Mouse (Mus musculus) cortical plate, adult 2 months (tissue): ENCODE measurements around the gene Tcf7l2. TPM values are rescaled to one million over a fixed set of nuclear protein-coding genes. Genes with fewer than 3 reads are reported as not detected.

ENCODE experiments used
- H3K27ac ChIP-seq: fragments of 200-500 bp; 2 replicates; pipeline ENCODE4 v1.5.1; 2012; ENCODE audit warnings: low read length, control low read depth, inconsistent platforms; ENCODE audit not compliant: insufficient read depth
- H3K4me1 ChIP-seq: fragments of 200-500 bp; 2 replicates; pipeline ENCODE4 v1.6.1; 2011; ENCODE audit warnings: low read length; ENCODE audit not compliant: control insufficient read depth, insufficient read depth
- H3K4me3 ChIP-seq: fragments of 200-500 bp; 2 replicates; pipeline ENCODE4 v1.5.1; 2011; ENCODE audit warnings: mild to moderate bottlenecking, low read length, control low read depth; ENCODE audit not compliant: insufficient read depth
- CTCF ChIP-seq: fragments of 200-500 bp; IDR thresholded peaks from 2 replicates; pipeline ENCODE4 v1.5.1; 2011; ENCODE audit warnings: mild to moderate bottlenecking, control low read depth, low read length; ENCODE audit not compliant: insufficient read depth; ENCODE audit errors: extremely low read depth
- POLR2A ChIP-seq: fragments of 200-500 bp; IDR thresholded peaks from 2 replicates; pipeline ENCODE4 v1.6.1; 2011; ENCODE audit warnings: mild to moderate bottlenecking, low read length, control low read depth; ENCODE audit not compliant: insufficient read depth; ENCODE audit errors: extremely low read depth
- polyA plus RNA-seq: library from polyadenylated mRNA; depleted of rRNA; stranded (reverse); fragments of >200 nt; gene quantifications from 2 replicates; pipeline ENCODE4 v1.2.3, GENCODE M21; 2012

Gene Tcf7l2
- polyA plus RNA-seq, 1 experiment: 6.0 TPM

- Histone ChIP-seq H3K4me1 (no peaks in the 10 kb centered on the region), H3K4me3 (no peak overlapping the region), H3K27ac (no peak overlapping the region)
- TF ChIP-seq POLR2A: no peak
- TF ChIP-seq CTCF: no peak
Observed at GRCm38 (mm10) chr19:55789838-55790237, 48.2 kb downstream of the Tcf7l2 start.

GRCm38 (mm10) chr19:55791293-55791692 is 49.7 kb downstream of the Tcf7l2 start:
- TF ChIP-seq CTCF: no peak
- TF ChIP-seq POLR2A: no peak
- no peak overlapping the region for H3K4me3 ChIP-seq
- no peaks in the 10 kb centered on the region for H3K4me1 ChIP-seq
- H3K27ac ChIP-seq: no peak overlapping the region

- no peaks in the 10 kb centered on the region for H3K4me1 ChIP-seq
- no peak for TF ChIP-seq POLR2A
- no peak for TF ChIP-seq CTCF
- H3K27ac ChIP-seq: no peak overlapping the region
- H3K4me3 ChIP-seq: no peak overlapping the region
Observed at GRCm38 (mm10) chr19:55791886-55792285, 50.3 kb downstream of the Tcf7l2 start.

DNA sequence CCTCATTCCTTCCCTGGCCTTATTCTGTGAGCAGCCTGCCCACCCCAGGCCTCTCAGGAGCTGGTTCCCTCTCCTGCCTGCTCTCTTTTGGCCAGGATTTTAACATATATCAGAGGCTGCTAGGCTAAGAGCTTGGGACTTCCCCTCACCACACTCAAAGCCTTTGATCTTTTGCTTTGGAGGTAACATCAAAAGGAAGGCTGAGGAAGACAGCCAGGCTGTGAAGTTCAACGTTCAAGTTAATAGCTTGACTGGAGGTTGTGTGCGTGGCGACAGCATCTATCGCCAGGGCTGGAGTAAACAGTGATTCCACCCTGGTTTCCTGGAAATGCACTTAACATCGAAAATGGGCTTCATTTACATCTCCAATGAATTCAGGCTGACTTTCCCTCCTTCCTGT is 51.0 kb downstream of the Tcf7l2 start:
- no peak overlapping the region for H3K27ac ChIP-seq
- no peak for TF ChIP-seq CTCF
- no peak for TF ChIP-seq POLR2A
- no peaks in the 10 kb centered on the region for H3K4me1 ChIP-seq
- no peak overlapping the region for H3K4me3 ChIP-seq

DNA sequence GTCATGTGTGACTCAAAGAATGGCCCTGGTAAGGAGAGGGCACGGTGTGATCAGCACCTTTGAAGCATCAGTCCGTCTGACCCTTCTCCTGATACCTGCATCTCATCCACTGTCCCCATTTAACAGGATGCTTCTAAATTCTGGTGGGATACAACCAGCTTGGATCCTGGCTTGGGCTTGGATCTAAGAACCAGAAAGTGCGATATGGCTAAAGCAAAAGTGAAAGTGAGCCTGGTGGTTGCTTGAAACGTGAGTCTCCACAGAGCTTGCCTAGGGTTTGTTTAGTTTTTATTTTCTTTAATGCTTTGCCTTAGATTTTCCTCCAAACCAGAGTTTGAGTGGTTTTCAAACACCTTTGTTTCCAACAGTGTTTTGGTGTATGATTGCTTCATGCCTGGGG is 51.4 kb downstream of the Tcf7l2 start:
- no peak overlapping the region for H3K27ac ChIP-seq
- H3K4me1 ChIP-seq: 0 out of 2 replicates have a peak, but pooled peaks cover 1% of the 10 kb centered on the region
- no peak overlapping the region for H3K4me3 ChIP-seq
- TF ChIP-seq CTCF (no peak), POLR2A (no peak)

- H3K27ac ChIP-seq: no peak overlapping the region
- TF ChIP-seq POLR2A (no peak), CTCF (no peak)
- H3K4me3 ChIP-seq: no peak overlapping the region
- H3K4me1 ChIP-seq: 0 out of 2 replicates have a peak, but pooled peaks cover 1% of the 10 kb centered on the region
Observed at GRCm38 (mm10) chr19:55794194-55794945, 52.8 kb downstream of the Tcf7l2 start.

- 0 out of 2 replicates have a peak, but pooled peaks cover 1% of the 10 kb centered on the region for H3K4me1 ChIP-seq
- no peak for TF ChIP-seq POLR2A
- H3K4me3 ChIP-seq: no peak overlapping the region
- H3K27ac ChIP-seq: no peak overlapping the region
Observed at GRCm38 (mm10) chr19:55794946-55795340, 53.3 kb downstream of the Tcf7l2 start.

GRCm38 (mm10) chr19:55795349-55795748 is 53.7 kb downstream of the Tcf7l2 start:
- Histone ChIP-seq H3K4me3 (no peak overlapping the region), H3K4me1 (0 out of 2 replicates have a peak, but pooled peaks cover 1% of the 10 kb centered on the region), H3K27ac (no peak overlapping the region)
- TF ChIP-seq CTCF (no peak), POLR2A (no peak)

- Histone ChIP-seq H3K4me1 (0 out of 2 replicates have a peak, but pooled peaks cover 1% of the 10 kb centered on the region), H3K4me3 (no peak overlapping the region), H3K27ac (no peak overlapping the region)
- TF ChIP-seq CTCF (no peak), POLR2A (no peak)
Observed at GRCm38 (mm10) chr19:55797834-55798233, 56.2 kb downstream of the Tcf7l2 start.

DNA sequence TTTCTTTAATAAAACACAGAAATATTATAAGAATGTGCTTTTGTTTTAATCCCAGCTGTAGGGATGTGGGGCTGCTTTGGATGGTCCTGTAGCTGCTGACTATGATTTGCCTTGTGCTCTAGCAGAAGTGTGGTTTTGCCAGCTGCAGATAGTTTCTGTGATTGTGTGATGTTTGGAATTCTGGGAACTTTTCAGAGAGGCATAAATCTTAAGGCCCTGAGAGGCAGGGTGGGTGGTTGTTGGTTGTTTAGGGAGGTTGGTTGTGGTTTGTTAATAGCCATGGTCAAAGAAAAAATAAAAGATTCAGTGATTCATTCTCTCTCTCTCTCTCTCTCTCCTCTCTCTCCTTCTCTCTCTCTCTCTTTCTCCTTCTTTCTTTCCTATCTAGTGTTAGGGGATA is 57.8 kb downstream of the Tcf7l2 start:
- H3K27ac ChIP-seq: no peak overlapping the region
- H3K4me3 ChIP-seq: no peak overlapping the region

More for the DNA sequence above, 57.8 kb downstream of the Tcf7l2 start:
- 0 out of 2 replicates have a peak, but pooled peaks cover 1% of the 10 kb centered on the region for H3K4me1 ChIP-seq
- no peak for TF ChIP-seq CTCF
- TF ChIP-seq POLR2A: no peak
